Mouse (Mus musculus) limb, embryonic 13.5 days (tissue): ENCODE results near the gene Zfp3. TPM values are rescaled to one million over a fixed set of nuclear protein-coding genes. Genes with fewer than 3 reads are reported as not detected.
"Not testable (repeated sequence)": the region's sequence is repeated elsewhere in the genome, so short reads cannot be mapped to it uniquely, and the experiment has no call there.

Source experiments
- ATAC-seq: fragments of 200-750 bp; cut with Nextera tagmentation; 2 replicates; pipeline ENCODE4 v1.8.0; 2017; ENCODE audit warnings: low read depth, moderate number of reproducible peaks, moderate TSS enrichment; ENCODE audit not compliant: low FRiP score
- H3K27ac ChIP-seq: fragments of 300-500 bp; sonication (generic); 2 replicates; pipeline ENCODE4 v1.5.1; 2015; ENCODE audit warnings: inconsistent platforms, mild to moderate bottlenecking, moderate library complexity
- H3K27me3 ChIP-seq: fragments of 300-500 bp; sonication (generic); 2 replicates; pipeline ENCODE4 v1.6.1; 2015; ENCODE audit warnings: mild to moderate bottlenecking, inconsistent platforms
- H3K36me3 ChIP-seq: fragments of 300-500 bp; sonication (generic); 2 replicates; pipeline ENCODE4 v1.6.1; 2015; ENCODE audit warnings: inconsistent platforms, mild to moderate bottlenecking, moderate library complexity
- H3K4me1 ChIP-seq: fragments of 300-500 bp; sonication (generic); 2 replicates; pipeline ENCODE4 v1.6.1; 2015; ENCODE audit warnings: inconsistent platforms
- H3K4me2 ChIP-seq: fragments of 300-500 bp; sonication (generic); replicated peaks from 2 replicates; pipeline ENCODE4 v1.6.1; 2015; ENCODE audit warnings: inconsistent platforms, mild to moderate bottlenecking, moderate library complexity
- H3K4me3 ChIP-seq: fragments of 300-500 bp; sonication (generic); 2 replicates; pipeline ENCODE4 v1.5.1; 2015; ENCODE audit warnings: moderate library complexity, mild to moderate bottlenecking, inconsistent platforms
- H3K9ac ChIP-seq: fragments of 300-500 bp; sonication (generic); 2 replicates; pipeline ENCODE4 v1.6.1; 2015; ENCODE audit warnings: mild to moderate bottlenecking, inconsistent platforms
- H3K9me3 ChIP-seq: fragments of 300-500 bp; sonication (generic); 2 replicates; pipeline ENCODE4 v1.6.1; 2016; ENCODE audit warnings: inconsistent platforms
- WGBS: fragments of 180-500 bp; shearing (Covaris S2); methylation state at CpG from one replicate; pipeline ENCODE4 v1.1.7; 2015; 5-methylcytosine and 5-hydroxymethylcytosine counted together
- polyA plus RNA-seq: library from polyadenylated mRNA; unstranded; fragments of >200 nt; fragmentation: Nextera tagmentation; extraction: Ambion mirVana; gene quantifications from 2 replicates; pipeline ENCODE4 v1.2.1, GENCODE M21; 2015

The Zfp3 gene
- polyA plus RNA-seq, 1 experiment from 2014 or later: 6.8 TPM

- no peaks in the 10 kb centered on the region for H3K27me3 ChIP-seq
- ATAC-seq: no peak
- no peak overlapping the region for H3K9ac ChIP-seq
- H3K4me3 ChIP-seq: no peak overlapping the region
- no peak overlapping the region for H3K27ac ChIP-seq
- H3K9me3 ChIP-seq: no peaks in the 10 kb centered on the region
- H3K36me3 ChIP-seq: no peaks in the 10 kb centered on the region
- H3K4me2 ChIP-seq: no peak overlapping the region
- WGBS: 87% methylated on average over 3 of the region's 3 CpGs
- no peaks in the 10 kb centered on the region for H3K4me1 ChIP-seq
Measured at GRCm38 (mm10) chr11:70741603-70742002, 22.4 kb upstream of the Zfp3 start.

- Histone ChIP-seq H3K9me3 (no peaks in the 10 kb centered on the region), H3K4me3 (no peak overlapping the region), H3K36me3 (no peaks in the 10 kb centered on the region), H3K4me1 (no peaks in the 10 kb centered on the region), H3K9ac (no peak overlapping the region), H3K4me2 (no peak overlapping the region), H3K27ac (no peak overlapping the region), H3K27me3 (no peaks in the 10 kb centered on the region)
- ATAC-seq: no peak
- WGBS: 76% methylated on average over 7 of the region's 7 CpGs
Measured at GRCm38 (mm10) chr11:70742117-70742516, 21.9 kb upstream of the Zfp3 start.

- no peak overlapping the region for H3K9ac ChIP-seq
- H3K27me3 ChIP-seq: no peaks in the 10 kb centered on the region
- H3K4me2 ChIP-seq: no peak overlapping the region
- H3K4me1 ChIP-seq: no peaks in the 10 kb centered on the region
- H3K4me3 ChIP-seq: no peak overlapping the region
- H3K9me3 ChIP-seq: no peaks in the 10 kb centered on the region
- ATAC-seq: no peak
- no peaks in the 10 kb centered on the region for H3K36me3 ChIP-seq
- no peak overlapping the region for H3K27ac ChIP-seq
- 80% methylated on average over 12 of the region's 12 CpGs for WGBS
Measured at GRCm38 (mm10) chr11:70742581-70743459, 21.2 kb upstream of the Zfp3 start.

- no peaks in the 10 kb centered on the region for H3K36me3 ChIP-seq
- H3K27me3 ChIP-seq: no peaks in the 10 kb centered on the region
- ATAC-seq: no peak
- no peak overlapping the region for H3K27ac ChIP-seq
- peaks cover 3% of the 10 kb centered on the region; the same call in 1 of the 2 replicates for H3K9me3 ChIP-seq
- H3K4me2 ChIP-seq: no peak overlapping the region
- WGBS: 81% methylated on average over 7 of the region's 7 CpGs
- no peaks in the 10 kb centered on the region for H3K4me1 ChIP-seq
- H3K9ac ChIP-seq: no peak overlapping the region
- no peak overlapping the region for H3K4me3 ChIP-seq
Measured at GRCm38 (mm10) chr11:70745636-70746035, 18.4 kb upstream of the Zfp3 start.

GRCm38 (mm10) chr11:70747876-70748545 is 16.0 kb upstream of the Zfp3 start:
- H3K4me2 ChIP-seq: no peak overlapping the region
- H3K27ac ChIP-seq: no peak overlapping the region
- H3K9me3 ChIP-seq: peaks cover 3% of the 10 kb centered on the region; the same call in 1 of the 2 replicates
- WGBS: 85% methylated on average over 4 of the region's 4 CpGs
- H3K27me3 ChIP-seq: no peaks in the 10 kb centered on the region
- no peak overlapping the region for H3K9ac ChIP-seq
- H3K4me3 ChIP-seq: no peak overlapping the region
- H3K4me1 ChIP-seq: no peaks in the 10 kb centered on the region
- no peaks in the 10 kb centered on the region for H3K36me3 ChIP-seq
- no peak for ATAC-seq

GRCm38 (mm10) chr11:70752337-70753017 is 11.5 kb upstream of the Zfp3 start:
- WGBS: 82% methylated on average over 4 of the region's 4 CpGs
- H3K36me3 ChIP-seq: no peaks in the 10 kb centered on the region
- H3K27me3 ChIP-seq: no peaks in the 10 kb centered on the region
- peaks cover 3% of the 10 kb centered on the region; the same call in 1 of the 2 replicates for H3K9me3 ChIP-seq
- no peak overlapping the region for H3K27ac ChIP-seq
- H3K4me2 ChIP-seq: no peak overlapping the region
- H3K4me1 ChIP-seq: no peaks in the 10 kb centered on the region
- no peak overlapping the region for H3K4me3 ChIP-seq
- peak overlapping the region; percentile 31; the same call in 1 of the 2 replicates for H3K9ac ChIP-seq
- no peak for ATAC-seq

GRCm38 (mm10) chr11:70753146-70753545 is 10.9 kb upstream of the Zfp3 start:
- H3K27ac ChIP-seq: no peak overlapping the region
- 92% methylated on average over 10 of the region's 10 CpGs for WGBS

GRCm38 (mm10) chr11:70754476-70754875 is 9.5 kb upstream of the Zfp3 start:
- H3K9ac ChIP-seq: no peak overlapping the region
- no peaks in the 10 kb centered on the region for H3K4me1 ChIP-seq
- H3K4me3 ChIP-seq: no peak overlapping the region
- no peak for ATAC-seq
- no peak overlapping the region for H3K27ac ChIP-seq
- H3K4me2 ChIP-seq: no peak overlapping the region
- H3K9me3 ChIP-seq: no peaks in the 10 kb centered on the region
- WGBS: 70% methylated on average over 4 of the region's 4 CpGs
- H3K27me3 ChIP-seq: no peaks in the 10 kb centered on the region
- H3K36me3 ChIP-seq: no peaks in the 10 kb centered on the region

More at GRCm38 (mm10) chr11:70753146-70753545, 10.9 kb upstream of the Zfp3 start:
- Histone ChIP-seq H3K4me2 (no peak overlapping the region), H3K4me1 (no peaks in the 10 kb centered on the region), H3K27me3 (no peaks in the 10 kb centered on the region), H3K9ac (no peak overlapping the region), H3K9me3 (peaks cover under 1% of the 10 kb centered on the region; the same call in 1 of the 2 replicates), H3K4me3 (no peak overlapping the region), H3K36me3 (no peaks in the 10 kb centered on the region)
- no peak for ATAC-seq

GRCm38 (mm10) chr11:70754958-70755357 is 9.1 kb upstream of the Zfp3 start:
- no peak for ATAC-seq
- Histone ChIP-seq H3K27me3 (no peaks in the 10 kb centered on the region), H3K9me3 (no peaks in the 10 kb centered on the region), H3K9ac (no peak overlapping the region), H3K4me3 (no peak overlapping the region), H3K4me1 (no peaks in the 10 kb centered on the region), H3K27ac (no peak overlapping the region), H3K36me3 (no peaks in the 10 kb centered on the region), H3K4me2 (no peak overlapping the region)
- WGBS: 60% methylated on average over 7 of the region's 7 CpGs

GRCm38 (mm10) chr11:70755645-70756044 is 8.4 kb upstream of the Zfp3 start:
- H3K4me1 ChIP-seq: no peaks in the 10 kb centered on the region
- no peak for ATAC-seq
- H3K9me3 ChIP-seq: no peaks in the 10 kb centered on the region
- H3K27ac ChIP-seq: no peak overlapping the region
- no peak overlapping the region for H3K4me2 ChIP-seq
- H3K36me3 ChIP-seq: no peaks in the 10 kb centered on the region
- 11% methylated on average over 7 of the region's 7 CpGs for WGBS
- no peaks in the 10 kb centered on the region for H3K27me3 ChIP-seq
- H3K4me3 ChIP-seq: no peak overlapping the region
- no peak overlapping the region for H3K9ac ChIP-seq

GRCm38 (mm10) chr11:70760446-70760845 is 3.6 kb upstream of the Zfp3 start:
- not testable (repeated sequence) for ATAC-seq, H3K4me2 ChIP-seq, H3K27me3 ChIP-seq, H3K9me3 ChIP-seq, H3K27ac ChIP-seq, H3K4me1 ChIP-seq, H3K4me3 ChIP-seq, H3K9ac ChIP-seq, H3K36me3 ChIP-seq
- 68% methylated on average over 3 of the region's 3 CpGs for WGBS

GRCm38 (mm10) chr11:70762641-70763040 is 1.4 kb upstream of the Zfp3 start:
- no peak for ATAC-seq
- H3K27me3 ChIP-seq: no peaks in the 10 kb centered on the region
- WGBS: 89% methylated on average over 9 of the region's 9 CpGs

More at GRCm38 (mm10) chr11:70762641-70763040, 1.4 kb upstream of the Zfp3 start:
- Histone ChIP-seq H3K27ac (no peak overlapping the region), H3K4me1 (peaks cover 12% of the 10 kb centered on the region), H3K9ac (no peak overlapping the region), H3K4me3 (no peak overlapping the region), H3K4me2 (no peak overlapping the region), H3K9me3 (no peaks in the 10 kb centered on the region), H3K36me3 (0 out of 2 replicates have a peak, but pooled peaks cover 2% of the 10 kb centered on the region)
